Mouse (Mus musculus) layer of hippocampus, adult 2 months (tissue): ENCODE measurements at regions not wholly inside any gene's neighbourhood (a gene's known extent, or its start where the extent isn't known, plus 50 kb on each side); places are given as distances from the start of the nearest gene placed in this dataset.

ENCODE experiments used
- DNase-seq, 2 experiments: peaks; one replicate each; pipeline ENCODE4 v3.0.0; 2022; ENCODE audit warnings: low spot score in 2 of 2
- H3K27ac ChIP-seq: fragments of 200-600 bp; 2 replicates; pipeline ENCODE4 v1.8.1; 2022
- H3K4me3 ChIP-seq: fragments of 200-600 bp; 2 replicates; pipeline ENCODE4 v1.8.1; 2022; ENCODE audit warnings: mild to moderate bottlenecking
- CTCF ChIP-seq: fragments of 200-600 bp; conservative IDR thresholded peaks from 2 replicates; pipeline ENCODE4 v1.8.1; 2022; ENCODE audit warnings: antibody characterized with exemption, mild to moderate bottlenecking, moderate library complexity

- Histone ChIP-seq H3K4me3 (no peak overlapping the region), H3K27ac (no peak overlapping the region)
- TF ChIP-seq CTCF, result no peak
- peak in 1 of 2 experiments; percentile 11 for DNase-seq
Measured at GRCm38 (mm10) chr7:37149711-37150110, 451.8 kb downstream of the Tshz3 start.

GRCm38 (mm10) chr7:37159801-37160200, 461.9 kb downstream of the Tshz3 start:
- TF ChIP-seq CTCF, result no peak
- no peak for DNase-seq
- Histone ChIP-seq H3K27ac (no peak overlapping the region), H3K4me3 (no peak overlapping the region)

- no peak overlapping the region for H3K4me3 ChIP-seq
- H3K27ac ChIP-seq, result no peak overlapping the region
- no peak for DNase-seq
- TF ChIP-seq CTCF, result no peak
Measured at GRCm38 (mm10) chr7:37168883-37169282, 471.0 kb downstream of the Tshz3 start.

- H3K4me3 ChIP-seq, result no peak overlapping the region
- H3K27ac ChIP-seq, result no peak overlapping the region
- DNase-seq, result no peak
- no peak for TF ChIP-seq CTCF
Measured at GRCm38 (mm10) chr7:37175746-37176145, 477.8 kb downstream of the Tshz3 start.

- TF ChIP-seq CTCF, result no peak
- H3K27ac ChIP-seq, result no peak overlapping the region
- DNase-seq, result no peak
- H3K4me3 ChIP-seq, result no peak overlapping the region
Measured at GRCm38 (mm10) chr7:37178256-37178655, 480.3 kb downstream of the Tshz3 start.

GRCm38 (mm10) chr7:37179907-37180306, 482.0 kb downstream of the Tshz3 start:
- no peak for TF ChIP-seq CTCF
- no peak overlapping the region for H3K4me3 ChIP-seq
- no peak overlapping the region for H3K27ac ChIP-seq
- no peak for DNase-seq

- Histone ChIP-seq H3K27ac (no peak overlapping the region), H3K4me3 (no peak overlapping the region)
- no peak for TF ChIP-seq CTCF
- DNase-seq, result no peak
Measured at GRCm38 (mm10) chr7:37180416-37180815, 482.5 kb downstream of the Tshz3 start.

GRCm38 (mm10) chr7:37181109-37181508, 483.2 kb downstream of the Tshz3 start:
- no peak overlapping the region for H3K27ac ChIP-seq
- no peak for TF ChIP-seq CTCF
- no peak for DNase-seq
- no peak overlapping the region for H3K4me3 ChIP-seq

- TF ChIP-seq CTCF, result no peak
- DNase-seq, result no peak
- Histone ChIP-seq H3K4me3 (no peak overlapping the region), H3K27ac (no peak overlapping the region)
Measured at GRCm38 (mm10) chr7:37192536-37192935, 494.6 kb downstream of the Tshz3 start.

GRCm38 (mm10) chr7:37204800-37205199, 506.9 kb downstream of the Tshz3 start:
- no peak overlapping the region for H3K27ac ChIP-seq
- no peak overlapping the region for H3K4me3 ChIP-seq
- no peak for TF ChIP-seq CTCF
- no peak for DNase-seq

GRCm38 (mm10) chr7:37208305-37208704, 510.4 kb downstream of the Tshz3 start:
- DNase-seq, result no peak
- no peak for TF ChIP-seq CTCF

GRCm38 (mm10) chr7:37213751-37214181, 515.8 kb downstream of the Tshz3 start:
- H3K27ac ChIP-seq, result no peak overlapping the region
- H3K4me3 ChIP-seq, result no peak overlapping the region
- no peak for TF ChIP-seq CTCF
- DNase-seq, result no peak

More at GRCm38 (mm10) chr7:37208305-37208704, 510.4 kb downstream of the Tshz3 start:
- Histone ChIP-seq H3K4me3 (no peak overlapping the region), H3K27ac (no peak overlapping the region)

- Histone ChIP-seq H3K27ac (no peak overlapping the region), H3K4me3 (no peak overlapping the region)
- no peak for DNase-seq
- TF ChIP-seq CTCF, result no peak
Measured at GRCm38 (mm10) chr7:37215498-37215897, 517.6 kb downstream of the Tshz3 start.

GRCm38 (mm10) chr7:37220476-37220875, 522.6 kb downstream of the Tshz3 start:
- H3K4me3 ChIP-seq, result no peak overlapping the region
- TF ChIP-seq CTCF, result no peak
- no peak for DNase-seq
- H3K27ac ChIP-seq, result no peak overlapping the region

GRCm38 (mm10) chr7:37226423-37226822, 528.5 kb downstream of the Tshz3 start:
- Histone ChIP-seq H3K27ac (no peak overlapping the region), H3K4me3 (no peak overlapping the region)
- no peak for DNase-seq
- TF ChIP-seq CTCF, result no peak
